Mouse (Mus musculus): Measurements from ENCODE around the gene Nt5c1a.
"Not testable (repeated sequence)": the region's sequence is repeated elsewhere in the genome, so short reads cannot be mapped to it uniquely, and the experiment has no call there.

The Nt5c1a gene

GRCm38 (mm10) chr4:123201186-123202093 lies at the start of gene Nt5c1a:
TSS of gene Nt5c1a (plus strand) at chr4:123201504.
- peak; percentile 78 to 80 for DNase-seq

DNA sequence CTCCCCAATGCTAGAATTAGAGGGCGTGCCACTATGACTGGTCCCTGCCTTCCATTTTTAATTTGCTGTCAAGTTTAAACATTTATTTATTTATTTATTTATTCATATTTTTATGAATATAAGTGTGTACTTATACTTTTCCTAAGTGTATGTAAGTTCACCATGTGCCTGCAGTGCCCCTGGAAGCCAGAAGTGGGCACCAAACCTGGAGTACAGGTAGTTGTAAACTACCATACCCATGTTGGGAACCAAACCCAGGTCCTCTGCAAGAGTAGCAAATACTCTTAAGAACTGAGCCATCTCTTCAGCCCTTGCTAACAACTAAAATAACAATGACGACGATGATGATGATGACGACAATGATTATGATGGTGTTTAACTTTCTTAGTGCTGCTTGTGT lies 49.3 kb upstream of the Nt5c1a start:
- no peak for DNase-seq

DNA sequence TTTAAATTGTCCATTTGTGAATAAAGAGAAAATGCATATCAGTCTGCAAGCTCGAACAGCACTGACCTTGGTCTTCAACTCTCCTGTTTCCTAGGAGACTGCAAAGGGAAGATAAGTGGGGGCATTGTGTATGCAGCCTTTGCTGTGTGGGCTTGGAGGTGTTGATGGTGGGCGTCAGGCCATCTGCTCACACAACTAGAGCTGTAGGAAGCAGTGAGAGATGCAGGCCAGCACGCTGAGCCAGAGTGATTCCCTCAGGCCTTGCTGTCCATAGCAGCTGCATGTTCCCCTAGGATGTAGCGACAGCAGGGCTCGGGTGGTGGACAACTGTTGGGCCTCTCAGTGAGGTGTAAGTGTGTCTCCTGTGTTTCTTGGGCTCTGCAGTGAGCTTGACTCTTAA lies 48.3 kb upstream of the Nt5c1a start:
- DNase-seq = no peak

- peak; percentile 59 to 78 for DNase-seq
Measured at GRCm38 (mm10) chr4:123155004-123155403, 46.3 kb upstream of the Nt5c1a start.

DNA sequence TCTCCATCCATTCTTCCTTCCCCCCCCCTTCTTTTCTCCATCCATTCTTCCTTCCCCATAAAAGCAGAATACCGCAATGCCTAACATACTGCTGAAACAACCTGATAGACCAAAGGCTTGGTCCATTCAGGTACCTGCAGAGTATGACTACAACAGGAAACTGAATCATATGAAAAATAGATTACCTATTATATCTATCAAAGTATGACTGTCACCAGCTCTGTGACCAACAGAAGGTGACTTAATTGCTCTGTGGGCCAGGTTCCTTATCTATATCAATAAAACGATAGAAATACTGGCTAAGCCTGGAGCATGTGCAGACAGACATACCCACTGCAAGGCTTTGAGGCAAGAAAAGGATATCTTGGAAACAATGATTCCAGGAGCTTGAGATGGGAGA lies 45.9 kb upstream of the Nt5c1a start:
- no peak for DNase-seq

- no peak for DNase-seq
Measured at GRCm38 (mm10) chr4:123155840-123156239, 45.5 kb upstream of the Nt5c1a start.

DNA sequence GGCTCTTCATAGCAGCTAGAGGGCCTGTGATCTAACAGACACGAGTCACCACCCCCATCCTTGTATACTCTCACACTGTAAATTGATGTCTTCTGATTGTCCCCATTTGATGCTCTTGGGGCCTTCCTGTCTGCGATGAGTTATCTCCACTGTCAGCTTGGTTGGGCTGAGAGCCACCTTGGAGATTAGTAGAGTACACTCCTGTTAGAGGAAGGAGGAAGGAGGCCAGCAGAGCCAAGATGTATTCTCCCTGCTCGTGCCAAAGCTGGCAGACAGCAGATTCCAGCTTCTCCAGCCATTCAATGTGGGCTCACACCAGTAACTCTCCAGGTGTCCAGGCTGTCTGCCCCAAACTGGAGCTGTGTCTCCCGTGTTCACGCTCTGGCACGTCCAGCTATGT lies 40.7 kb upstream of the Nt5c1a start:
- peak; percentile 57 to 64 for DNase-seq

GRCm38 (mm10) chr4:123161251-123161650 lies 40.1 kb upstream of the Nt5c1a start:
- DNase-seq = not testable (repeated sequence)

- DNase-seq = no peak
Measured at GRCm38 (mm10) chr4:123162305-123162917, 38.9 kb upstream of the Nt5c1a start.

- DNase-seq = no peak
Measured at GRCm38 (mm10) chr4:123164157-123164556, 37.1 kb upstream of the Nt5c1a start.

GRCm38 (mm10) chr4:123171811-123172210 lies 29.5 kb upstream of the Nt5c1a start:
- peak; percentile 30 to 37 for DNase-seq

GRCm38 (mm10) chr4:123182328-123183238 lies 18.7 kb upstream of the Nt5c1a start, which contains the start of gene Hpcal4:
TSS of gene Hpcal4 (plus strand) at chr4:123183227.
- peak; percentile 60 to 63 for DNase-seq

GRCm38 (mm10) chr4:123183239-123184056 lies 17.9 kb upstream of the Nt5c1a start:
- DNase-seq = peak; percentile 91 to 92

DNA sequence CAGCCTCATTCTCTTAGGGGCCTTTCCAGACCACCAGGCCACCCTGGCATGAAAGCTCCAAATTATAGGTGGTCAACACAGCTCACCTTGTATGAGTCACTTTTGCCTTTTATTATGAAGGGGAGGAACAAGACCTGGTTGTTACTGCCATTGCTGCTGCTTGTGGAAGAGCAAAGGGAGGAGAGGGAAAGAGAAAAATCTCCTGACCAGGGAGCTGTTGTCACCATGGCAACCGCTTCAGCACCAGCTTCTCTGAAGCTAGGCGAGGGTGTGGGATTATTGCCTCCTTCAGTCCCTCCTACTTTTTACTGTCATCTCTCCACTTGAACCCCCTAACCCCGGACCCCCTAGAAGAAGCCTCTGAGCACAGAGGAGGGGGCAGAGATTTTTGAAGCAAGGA lies 16.5 kb upstream of the Nt5c1a start:
- peak in 1 of 2 experiments; percentile 39 for DNase-seq

DNA sequence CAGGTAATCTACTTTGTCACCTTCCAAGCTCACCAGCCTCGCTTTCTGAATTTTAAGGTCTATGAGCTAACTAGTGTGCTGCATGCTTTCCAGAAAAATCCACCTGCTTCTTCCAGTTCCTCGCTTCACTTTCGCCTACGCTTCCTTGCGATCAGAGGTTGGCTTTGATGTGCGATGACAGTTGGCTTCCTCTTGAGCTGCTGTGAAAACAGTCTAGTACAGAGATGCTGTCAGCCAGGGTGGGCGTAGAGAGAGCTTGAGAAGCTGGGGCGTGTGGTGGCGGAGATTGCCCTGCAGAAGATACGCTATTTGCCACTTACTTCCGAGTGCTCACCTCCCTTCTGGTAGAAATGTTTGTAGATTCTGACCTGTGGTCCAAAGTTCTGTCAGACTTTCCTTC lies 9.0 kb upstream of the Nt5c1a start:
- no peak for DNase-seq

DNA sequence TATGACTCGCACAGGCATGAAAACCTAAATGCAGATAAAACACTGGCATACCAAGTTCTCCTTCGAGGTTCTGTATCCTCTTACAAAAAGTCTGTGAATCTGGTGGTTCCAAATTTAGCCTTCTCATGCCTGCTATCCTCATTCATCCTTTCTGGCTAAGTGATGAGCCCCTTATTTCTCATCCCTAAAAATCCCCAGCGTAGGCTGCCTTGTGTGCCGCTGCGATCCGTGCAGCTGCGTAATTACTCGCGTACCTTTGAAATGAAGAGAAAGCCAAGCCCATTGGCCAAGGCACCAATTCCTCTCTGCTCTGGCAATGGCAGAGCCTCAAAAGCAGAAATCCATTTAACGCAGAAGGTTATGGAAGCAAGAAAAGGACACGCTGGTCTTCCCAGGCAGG lies 7.5 kb upstream of the Nt5c1a start:
- DNase-seq = no peak

- no peak for DNase-seq
Measured at GRCm38 (mm10) chr4:123196695-123197094, 4.6 kb upstream of the Nt5c1a start.

- DNase-seq = peak; percentile 86 to 91
Measured at GRCm38 (mm10) chr4:123200771-123201185, 526 bp upstream of the Nt5c1a start.

- no peak for DNase-seq
Measured at GRCm38 (mm10) chr4:123202094-123202420, 753 bp downstream of the Nt5c1a start.

GRCm38 (mm10) chr4:123207337-123207736 lies 6.0 kb downstream of the Nt5c1a start:
- no peak for DNase-seq

- no peak for DNase-seq
Measured at GRCm38 (mm10) chr4:123210996-123211395, 9.7 kb downstream of the Nt5c1a start.

- DNase-seq = no peak
Measured at GRCm38 (mm10) chr4:123211453-123211852, 10.1 kb downstream of the Nt5c1a start.

Measured in cerebellum, postnatal 10 days (tissue).